Mouse (Mus musculus) CH12.LX (cell line): ENCODE results near the gene Plekha5. TPM values are rescaled to one million over a fixed set of nuclear protein-coding genes. Genes with fewer than 3 reads are reported as not detected.
"Not testable (repeated sequence)": the region's sequence is repeated elsewhere in the genome, so short reads cannot be mapped to it uniquely, and the experiment has no call there.

Experiments
- DNase-seq: peaks from one replicate; pipeline ENCODE4 v3.0.0-alpha.2; 2013; ENCODE audit errors: extremely low read depth
- H3K27ac ChIP-seq: 2 replicates; pipeline ENCODE4 v1.5.1; 2012; ENCODE audit warnings: low read depth, mild to moderate bottlenecking, control low read depth, moderate library complexity; ENCODE audit not compliant: insufficient read depth
- H3K27me3 ChIP-seq: replicated peaks from 2 replicates; pipeline ENCODE3; 2012; ENCODE audit warnings: inconsistent platforms
- H3K36me3 ChIP-seq, 2 experiments: replicated peaks in 1 of 2; 2 replicates each; pipeline versions ENCODE3 to v1.6.1; 2012; ENCODE audit warnings: inconsistent platforms in 1 of 2, low read length in 1 of 2, mild to moderate bottlenecking in 1 of 2, mixed read lengths in 1 of 2, moderate library complexity in 1 of 2; ENCODE audit not compliant: control insufficient read depth in 1 of 2, insufficient read depth in 1 of 2
- H3K4me1 ChIP-seq, 2 experiments: 2 replicates each; pipeline ENCODE4 v1.6.1; 2012; ENCODE audit warnings: inconsistent platforms in 1 of 2, moderate library complexity in 1 of 2; ENCODE audit not compliant: insufficient read depth in 2 of 2, control insufficient read depth in 1 of 2
- H3K4me2 ChIP-seq: 2 replicates; pipeline ENCODE4 v1.6.1; 2012; ENCODE audit warnings: low read depth, mild to moderate bottlenecking, control low read depth; ENCODE audit not compliant: poor library complexity, insufficient read depth, severe bottlenecking
- H3K4me3 ChIP-seq, 3 experiments: fragments of 150-350 bp in 1 of 3; sonication (generic) in 1 of 3; replicated peaks in 1 of 3; 2 replicates each; pipeline versions ENCODE3 to v1.5.1; 2011 to 2012; ENCODE audit warnings: low read depth in 2 of 3, low read length in 2 of 3, mild to moderate bottlenecking in 2 of 3, moderate library complexity in 2 of 3, control low read depth in 1 of 3, improper control_type of control experiment in 1 of 3, inconsistent platforms in 1 of 3, mixed read lengths in 1 of 3; ENCODE audit not compliant: poor library complexity in 1 of 3
- H3K79me2 ChIP-seq: replicated peaks from 2 replicates; pipeline ENCODE4 v1.6.1; 2012; ENCODE audit warnings: mild to moderate bottlenecking, moderate library complexity; ENCODE audit not compliant: control insufficient read depth, poor library complexity, insufficient read depth, severe bottlenecking; ENCODE audit errors: extremely low read depth
- H3K9ac ChIP-seq: 2 replicates; pipeline ENCODE4 v1.6.1; 2012; ENCODE audit warnings: low read depth, mild to moderate bottlenecking, control low read depth, moderate library complexity; ENCODE audit not compliant: insufficient read depth
- H3K9me3 ChIP-seq: replicated peaks from 2 replicates; pipeline ENCODE3; 2012; ENCODE audit warnings: low read length, inconsistent platforms, mixed read lengths
- CHD1 ChIP-seq: IDR thresholded peaks from 2 replicates; pipeline ENCODE4 v1.6.1; 2012; ENCODE audit warnings: low read depth, low read length, improper control_type of control experiment, inconsistent platforms
- CTCF ChIP-seq, 2 experiments: IDR thresholded peaks in 1 of 2; conservative IDR thresholded peaks in 1 of 2; 2 replicates each; pipeline ENCODE4 v1.5.1; 2011 to 2012; ENCODE audit warnings: low read depth in 2 of 2, low read length in 2 of 2, improper control_type of control experiment in 1 of 2, inconsistent platforms in 1 of 2, mild to moderate bottlenecking in 1 of 2, moderate library complexity in 1 of 2
- E2F4 ChIP-seq: IDR thresholded peaks from 2 replicates; pipeline ENCODE4 v1.6.1; 2011; ENCODE audit warnings: low read depth, low read length, improper control_type of control experiment; ENCODE audit not compliant: insufficient replicate concordance
- ELF1 ChIP-seq: IDR thresholded peaks from 2 replicates; pipeline ENCODE4 v1.6.1; 2014; ENCODE audit warnings: low read depth, mild to moderate bottlenecking, inconsistent platforms, low read length, improper control_type of control experiment
- EP300 ChIP-seq: IDR thresholded peaks from 2 replicates; pipeline ENCODE4 v1.6.1; 2011; ENCODE audit warnings: low read length, improper control_type of control experiment
- IRF4 ChIP-seq: IDR thresholded peaks from 2 replicates; pipeline ENCODE4 v1.6.1; 2014; ENCODE audit warnings: low read depth, mild to moderate bottlenecking, inconsistent platforms, low read length, improper control_type of control experiment
- MAFK ChIP-seq: IDR thresholded peaks from 2 replicates; pipeline ENCODE4 v1.6.1; 2011; ENCODE audit warnings: low read length, improper control_type of control experiment; ENCODE audit not compliant: insufficient replicate concordance
- MAX ChIP-seq: IDR thresholded peaks from 2 replicates; pipeline ENCODE4 v1.6.1; 2011; ENCODE audit warnings: low read length, improper control_type of control experiment
- MEF2A ChIP-seq: IDR thresholded peaks from 2 replicates; pipeline ENCODE4 v1.6.1; 2014; ENCODE audit warnings: low read depth, mild to moderate bottlenecking, inconsistent platforms, low read length, improper control_type of control experiment, borderline replicate concordance
- MYC ChIP-seq: IDR thresholded peaks from 2 replicates; pipeline ENCODE4 v1.6.1; 2011; ENCODE audit warnings: low read depth, mild to moderate bottlenecking, improper control_type of control experiment, low read length
- PAX5 ChIP-seq: IDR thresholded peaks from 2 replicates; pipeline ENCODE4 v1.6.1; 2012; ENCODE audit warnings: low read length, inconsistent platforms, mixed read lengths
- POLR2A ChIP-seq: IDR thresholded peaks from 2 replicates; pipeline ENCODE4 v1.6.1; 2011; ENCODE audit warnings: low read depth, mild to moderate bottlenecking, improper control_type of control experiment, low read length
- POLR2AphosphoS2 ChIP-seq: IDR thresholded peaks from 2 replicates; pipeline ENCODE4 v1.6.1; 2011; ENCODE audit warnings: low read depth, low read length, improper control_type of control experiment
- RCOR1 ChIP-seq: conservative IDR thresholded peaks from 2 replicates; pipeline ENCODE4 v1.6.1; 2012; ENCODE audit warnings: low read depth, mild to moderate bottlenecking, inconsistent platforms, low read length, improper control_type of control experiment
- TCF12 ChIP-seq: IDR thresholded peaks from 2 replicates; pipeline ENCODE4 v1.6.1; 2014; ENCODE audit warnings: low read depth, mild to moderate bottlenecking, inconsistent platforms, low read length, improper control_type of control experiment
- UBTF ChIP-seq: IDR thresholded peaks from 2 replicates; pipeline ENCODE4 v1.6.1; 2012; ENCODE audit warnings: low read depth, mild to moderate bottlenecking, inconsistent platforms, low read length, improper control_type of control experiment, moderate library complexity
- USF2 ChIP-seq: conservative IDR thresholded peaks from 2 replicates; pipeline ENCODE4 v1.6.1; 2011; ENCODE audit warnings: low read depth, low read length, improper control_type of control experiment
- ZC3H11A ChIP-seq: IDR thresholded peaks from 2 replicates; pipeline ENCODE4 v1.6.1; 2012; ENCODE audit warnings: low read depth, mild to moderate bottlenecking, inconsistent platforms, low read length, improper control_type of control experiment
- ZKSCAN1 ChIP-seq: IDR thresholded peaks from 2 replicates; pipeline ENCODE4 v1.6.1; 2012; ENCODE audit warnings: low read depth, inconsistent platforms, low read length, improper control_type of control experiment, borderline replicate concordance
- ZNF384 ChIP-seq: IDR thresholded peaks from 2 replicates; pipeline ENCODE4 v1.6.1; 2012; ENCODE audit warnings: low read depth, low read length, improper control_type of control experiment, inconsistent platforms
- dilution Hi-C: fragments of 300-500 bp; cut with MboI; formaldehyde crosslinking; loops from 2 replicates; pipeline ENCODE4 v1.14.3; 2020; ENCODE audit warnings: low sequenced_read_pairs; ENCODE audit not compliant: extremely low pct_unique_long_range_greater_than_20kb, extremely low pct_ligation_motif_present
- in situ Hi-C: fragments of 300-500 bp; cut with MboI; formaldehyde crosslinking; loops from 3 replicates; pipeline ENCODE4 v1.14.3; 2019; ENCODE audit warnings: low sequenced_read_pairs, low pct_ligation_motif_present, low pct_unique_long_range_greater_than_20kb, mixed read lengths
- polyA plus RNA-seq: library from polyadenylated mRNA; unstranded; fragments of >175 nt; gene quantifications from 2 replicates; pipeline ENCODE4 v1.2.1, GENCODE M21; 2012; ENCODE audit warnings: low read depth; ENCODE audit not compliant: insufficient read length
- total RNA-seq, 2 experiments: library from RNA; depleted of rRNA; stranded (reverse); fragments of 300-350 nt in 1 of 2; fragments of >200 nt in 1 of 2; gene quantifications; 2 replicates each; pipeline ENCODE4 v1.2.3; 2012 to 2014

Gene Plekha5
- total and polyA plus RNA-seq, 3 experiments: 0.12 to 0.38 (median 0.27) TPM

DNA sequence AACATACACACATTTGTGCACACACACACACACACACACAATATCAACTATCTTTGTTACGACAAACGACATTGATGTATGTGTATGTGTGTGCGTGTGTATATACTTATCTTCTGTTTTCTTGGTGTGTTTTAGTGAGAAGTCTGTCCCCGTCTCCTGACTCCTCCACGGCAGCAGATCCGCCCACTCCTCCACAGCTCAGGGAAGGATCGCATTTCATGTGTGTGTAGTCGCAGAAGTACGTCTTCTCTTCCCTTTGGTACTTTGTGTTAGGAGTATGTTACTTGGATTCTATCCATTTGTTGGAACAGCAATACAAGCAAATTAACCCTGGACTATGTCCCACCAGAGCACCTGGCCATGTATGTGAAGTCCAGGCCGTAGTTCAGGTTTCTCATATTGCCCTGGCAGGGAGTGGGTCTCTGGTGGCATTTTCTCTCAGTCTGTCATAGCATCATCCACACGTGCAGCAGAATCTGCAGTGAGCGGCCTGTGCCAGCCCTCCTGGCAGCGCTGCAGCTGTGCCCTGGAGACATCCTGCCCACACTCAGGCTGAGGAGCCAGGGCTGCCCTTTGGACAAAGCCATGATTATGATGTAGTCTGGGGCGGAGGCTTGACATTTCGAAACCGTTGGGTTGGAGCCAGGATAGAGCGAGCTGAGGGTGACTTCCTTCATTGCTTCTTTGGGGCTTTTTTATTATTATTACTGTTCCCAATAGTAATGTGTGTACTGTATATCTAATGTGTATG is 169.7 kb downstream of the Plekha5 start:
- no peak for TF ChIP-seq ZNF384
- no peak for TF ChIP-seq EP300
- no peak for TF ChIP-seq CHD1
- TF ChIP-seq ZC3H11A: no peak
- TF ChIP-seq IRF4: no peak
- dilution Hi-C loops (no loop called here), in situ Hi-C loops (no loop called here)
- no peak for DNase-seq
- no peak overlapping the region for H3K4me3 ChIP-seq
- H3K4me1 ChIP-seq: peaks cover 8 to 13% of the 10 kb centered on the region in 2 experiments
- no peak overlapping the region for H3K4me2 ChIP-seq
- no peaks in the 10 kb centered on the region for H3K36me3 ChIP-seq
- H3K79me2 ChIP-seq: no peaks in the 10 kb centered on the region
- H3K27me3 ChIP-seq: no peaks in the 10 kb centered on the region
- no peak overlapping the region for H3K9ac ChIP-seq
- no peaks in the 10 kb centered on the region for H3K9me3 ChIP-seq
- H3K27ac ChIP-seq: no peak overlapping the region

- H3K27me3 ChIP-seq, H3K9ac ChIP-seq, in situ Hi-C loops, H3K36me3 ChIP-seq, dilution Hi-C loops, H3K4me2 ChIP-seq, H3K79me2 ChIP-seq, H3K4me3 ChIP-seq, H3K9me3 ChIP-seq, H3K27ac ChIP-seq, DNase-seq: not testable (repeated sequence)
- H3K4me1 ChIP-seq: peaks cover 8 to 13% of the 10 kb centered on the region in 2 experiments
Observed at GRCm38 (mm10) chr6:140595551-140595950, 171.7 kb downstream of the Plekha5 start.

- Histone ChIP-seq H3K27ac (no peak overlapping the region), H3K27me3 (no peaks in the 10 kb centered on the region), H3K36me3 (no peaks in the 10 kb centered on the region), H3K79me2 (no peaks in the 10 kb centered on the region), H3K4me1 (peaks cover 8 to 9% of the 10 kb centered on the region in 2 experiments), H3K4me3 (no peak overlapping the region), H3K9me3 (no peaks in the 10 kb centered on the region), H3K4me2 (no peak overlapping the region), H3K9ac (no peak overlapping the region)
- TF ChIP-seq POLR2AphosphoS2 (no peak), ELF1 (no peak), UBTF (no peak), E2F4 (no peak), PAX5 (no peak), MYC (no peak), CTCF (conservative IDR thresholded peaks at IDR 0.05 in 1 of 2, IDR thresholded peaks at IDR 0.05 in 1 of 2; ENCODE audit: low read depth in 2 of 2, low read length in 2 of 2) (no peak), USF2 (no peak), MEF2A (no peak), ZNF384 (no peak), ZKSCAN1 (no peak), MAX (no peak), POLR2A (no peak), IRF4 (no peak), RCOR1 (no peak), MAFK (no peak), ZC3H11A (no peak), TCF12 (no peak)
- dilution Hi-C loops (no loop called here), in situ Hi-C loops (no loop called here)
- no peak for DNase-seq
Observed at GRCm38 (mm10) chr6:140597381-140598329, 173.8 kb downstream of the Plekha5 start.
